Mouse (Mus musculus) brown adipose tissue, adult 24 weeks (tissue): ENCODE measurements at regions not wholly inside any gene's neighbourhood (a gene's known extent, or its start where the extent isn't known, plus 50 kb on each side); places are given as distances from the start of the nearest gene placed in this dataset.
"Not testable (repeated sequence)": the region's sequence is repeated elsewhere in the genome, so short reads cannot be mapped to it uniquely, and the experiment has no call there.

Source experiments
- H3K27ac ChIP-seq: fragments of 200-500 bp; replicated peaks from 2 replicates; pipeline ENCODE4 v1.5.1; 2012; ENCODE audit warnings: low read depth, mild to moderate bottlenecking, low read length
- H3K4me1 ChIP-seq: fragments of 200-500 bp; 2 replicates; pipeline ENCODE4 v1.6.1; 2012; ENCODE audit warnings: low read length, mixed read lengths; ENCODE audit not compliant: control insufficient read depth, insufficient read depth, insufficient read length
- H3K4me3 ChIP-seq: fragments of 200-500 bp; 2 replicates; pipeline ENCODE4 v1.5.1; 2012; ENCODE audit warnings: low read depth, mild to moderate bottlenecking, low read length, moderate library complexity; ENCODE audit not compliant: insufficient read depth

GRCm38 (mm10) chr8:71823655-71824622 lies 57.9 kb upstream of the Zfp709 start:
- H3K4me1 ChIP-seq: not testable (repeated sequence)

GRCm38 (mm10) chr8:71822749-71823148 lies 59.1 kb upstream of the Zfp709 start:
- H3K27ac ChIP-seq, H3K4me1 ChIP-seq, H3K4me3 ChIP-seq: not testable (repeated sequence)

More at GRCm38 (mm10) chr8:71823655-71824622, 57.9 kb upstream of the Zfp709 start:
- H3K4me3 ChIP-seq, H3K27ac ChIP-seq: not testable (repeated sequence)

- not testable (repeated sequence) for H3K4me3 ChIP-seq, H3K27ac ChIP-seq, H3K4me1 ChIP-seq
Measured at GRCm38 (mm10) chr8:71819936-71820335, 61.9 kb upstream of the Zfp709 start.

GRCm38 (mm10) chr8:71819381-71819780 lies 62.4 kb upstream of the Zfp709 start:
- not testable (repeated sequence) for H3K27ac ChIP-seq, H3K4me1 ChIP-seq, H3K4me3 ChIP-seq

- H3K27ac ChIP-seq, H3K4me3 ChIP-seq, H3K4me1 ChIP-seq: not testable (repeated sequence)
Measured at GRCm38 (mm10) chr8:71816272-71817034, 65.4 kb upstream of the Zfp709 start.

GRCm38 (mm10) chr8:71815813-71816212 lies 66.0 kb upstream of the Zfp709 start:
- not testable (repeated sequence) for H3K4me1 ChIP-seq, H3K27ac ChIP-seq, H3K4me3 ChIP-seq

- H3K4me3 ChIP-seq, H3K4me1 ChIP-seq, H3K27ac ChIP-seq: not testable (repeated sequence)
Measured at GRCm38 (mm10) chr8:71814740-71815514, 66.9 kb upstream of the Zfp709 start.

- H3K4me1 ChIP-seq, H3K4me3 ChIP-seq: not testable (repeated sequence)
Measured at GRCm38 (mm10) chr8:71813889-71814288, 67.9 kb upstream of the Zfp709 start.

GRCm38 (mm10) chr8:71813239-71813638 lies 68.6 kb upstream of the Zfp709 start:
- H3K4me1 ChIP-seq, H3K27ac ChIP-seq, H3K4me3 ChIP-seq: not testable (repeated sequence)

More at GRCm38 (mm10) chr8:71813889-71814288, 67.9 kb upstream of the Zfp709 start:
- not testable (repeated sequence) for H3K27ac ChIP-seq

- not testable (repeated sequence) for H3K4me1 ChIP-seq, H3K27ac ChIP-seq, H3K4me3 ChIP-seq
Measured at GRCm38 (mm10) chr8:71807788-71808187, 74.0 kb upstream of the Zfp709 start.

- H3K27ac ChIP-seq, H3K4me1 ChIP-seq, H3K4me3 ChIP-seq: not testable (repeated sequence)
Measured at GRCm38 (mm10) chr8:71804586-71804985, 77.2 kb upstream of the Zfp709 start.

- not testable (repeated sequence) for H3K27ac ChIP-seq, H3K4me1 ChIP-seq, H3K4me3 ChIP-seq
Measured at GRCm38 (mm10) chr8:71802226-71802625, 76.7 kb upstream of the Fcho1 start.

- peak overlapping the region; percentile 63 for H3K4me3 ChIP-seq
- H3K27ac ChIP-seq, H3K4me1 ChIP-seq: not testable (repeated sequence)
Measured at GRCm38 (mm10) chr8:71789031-71789460, 63.5 kb upstream of the Fcho1 start.

GRCm38 (mm10) chr8:71780624-71781023 lies 55.1 kb upstream of the Fcho1 start:
- not testable (repeated sequence) for H3K4me3 ChIP-seq

GRCm38 (mm10) chr8:71779824-71780223 lies 54.3 kb upstream of the Fcho1 start:
- not testable (repeated sequence) for H3K4me1 ChIP-seq, H3K27ac ChIP-seq, H3K4me3 ChIP-seq

More at GRCm38 (mm10) chr8:71780624-71781023, 55.1 kb upstream of the Fcho1 start:
- not testable (repeated sequence) for H3K4me1 ChIP-seq
- peak overlapping the region; percentile 33; the same call in 1 of the 2 replicates for H3K27ac ChIP-seq
